In the genomic region with DNA sequence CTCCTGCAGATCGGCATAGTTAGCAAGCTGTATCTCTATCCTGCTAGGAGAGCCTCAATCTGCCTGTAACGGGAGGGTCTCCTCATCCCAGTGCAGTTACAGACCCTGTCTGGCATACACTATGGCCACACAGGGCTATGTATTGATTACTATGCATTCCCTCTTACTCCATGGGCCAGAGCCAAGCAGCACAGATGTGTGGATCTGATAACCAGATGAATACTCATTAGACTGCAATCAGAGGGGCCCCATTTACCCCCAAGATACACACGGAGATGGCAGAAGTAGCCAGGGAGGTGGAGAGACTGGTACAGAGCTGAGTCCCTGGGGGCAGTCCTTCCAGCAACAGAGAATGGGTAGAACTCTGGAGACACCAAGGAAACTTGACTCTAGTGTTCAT, we compare ENCODE assay signal across 19 mouse cellular contexts. TPM values are rescaled to one million over a fixed set of nuclear protein-coding genes. Genes with fewer than 3 reads are reported as not detected.
DNase-seq lines count a peak whose midpoint lies in the region; ATAC-seq and TF ChIP-seq lines count a peak whose summit lies in the region.
"Had no signal": no experiment of that assay in that cellular context is flagged by ENCODE, and none has a peak within 500 bp of the region (broad histone marks: within the 10 kb centered on the region; RNA-seq: fewer than 3 reads in every experiment).

No protein-coding gene starts in this region.

- no peaks in the 10 kb centered on the region for H3K9me3 ChIP-seq in heart, postnatal 0 days (replicated peaks; ENCODE audit: control insufficient read depth, low read length)
- no peaks in the 10 kb centered on the region for H3K9me3 ChIP-seq in midbrain, embryonic 10.5 days (replicated peaks)
- no peaks in the 10 kb centered on the region for H3K9me3 ChIP-seq in midbrain, embryonic 16.5 days (replicated peaks; ENCODE audit: control insufficient read depth, low read length, poor library complexity, severe bottlenecking)
- no peaks in the 10 kb centered on the region for H3K9me3 ChIP-seq in embryonic facial prominence, embryonic 10.5 days
- no peaks in the 10 kb centered on the region for H3K9me3 ChIP-seq in liver, embryonic 16.5 days (replicated peaks; ENCODE audit: control insufficient read depth, low read length)
- H3K9me3 ChIP-seq: embryonic facial prominence, embryonic 12.5 days; midbrain, embryonic 12.5 days had no signal

- no peak overlapping the region for H3K4me3 ChIP-seq in heart, postnatal 0 days (ENCODE audit: low read depth, low read length)
- no peak overlapping the region for H3K4me3 ChIP-seq in midbrain, embryonic 10.5 days
- no peak overlapping the region for H3K4me3 ChIP-seq in midbrain, embryonic 16.5 days (ENCODE audit: low read depth, low read length)
- H3K4me3 ChIP-seq in embryonic facial prominence, embryonic 10.5 days, result no peak overlapping the region
- H3K4me3 ChIP-seq in liver, embryonic 16.5 days (ENCODE audit: low read depth, low read length), result no peak overlapping the region
- H3K4me3 ChIP-seq: embryonic facial prominence, embryonic 12.5 days; midbrain, embryonic 12.5 days had no signal

- H3K9ac ChIP-seq in heart, postnatal 0 days (replicated peaks; ENCODE audit: low read depth, low read length), result no peak overlapping the region
- no peak overlapping the region for H3K9ac ChIP-seq in midbrain, embryonic 16.5 days (ENCODE audit: low read depth, low read length)
- no peak overlapping the region for H3K9ac ChIP-seq in liver, embryonic 16.5 days (ENCODE audit: low read depth, low read length)
- H3K9ac ChIP-seq: embryonic facial prominence, embryonic 12.5 days; forebrain, postnatal 0 days; midbrain, embryonic 12.5 days had no signal

- TF ChIP-seq EP300 in heart, postnatal 0 days (IDR thresholded peaks at IDR 0.05; ENCODE audit: low read depth), result no peak

- no peak for ATAC-seq in heart, postnatal 0 days (ENCODE audit: insufficient read depth, low read depth)
- no peak for ATAC-seq in midbrain, embryonic 16.5 days
- ATAC-seq in liver, embryonic 16.5 days (ENCODE audit: low read depth), result 0 out of 2 replicates have a peak, but pooled peaks have one; percentile 35
- ATAC-seq in megakaryocyte progenitor cell, adult 5-6 weeks (replicated peaks; ENCODE audit: poor library complexity), result no peak
- ATAC-seq: forebrain, postnatal 0 days; hindbrain, embryonic 16.5 days had no signal

- no peaks in the 10 kb centered on the region for H3K36me3 ChIP-seq in heart, postnatal 0 days (replicated peaks; ENCODE audit: control insufficient read depth, insufficient read depth, low read length)
- no peaks in the 10 kb centered on the region for H3K36me3 ChIP-seq in midbrain, embryonic 10.5 days
- no peaks in the 10 kb centered on the region for H3K36me3 ChIP-seq in midbrain, embryonic 16.5 days (ENCODE audit: control insufficient read depth, insufficient read depth, low read length)
- H3K36me3 ChIP-seq in embryonic facial prominence, embryonic 10.5 days (replicated peaks), result no peaks in the 10 kb centered on the region
- no peaks in the 10 kb centered on the region for H3K36me3 ChIP-seq in liver, embryonic 16.5 days (ENCODE audit: control insufficient read depth, insufficient read depth)
- H3K36me3 ChIP-seq: embryonic facial prominence, embryonic 12.5 days; midbrain, embryonic 12.5 days had no signal

- H3K4me1 ChIP-seq in heart, postnatal 0 days (ENCODE audit: control insufficient read depth, insufficient read depth), result peaks cover 25% of the 10 kb centered on the region
- peaks cover 38% of the 10 kb centered on the region for H3K4me1 ChIP-seq in midbrain, embryonic 10.5 days
- H3K4me1 ChIP-seq in midbrain, embryonic 16.5 days (ENCODE audit: control insufficient read depth, insufficient read depth, low read length), result peaks cover 15% of the 10 kb centered on the region
- peaks cover 53% of the 10 kb centered on the region for H3K4me1 ChIP-seq in embryonic facial prominence, embryonic 10.5 days
- H3K4me1 ChIP-seq in liver, embryonic 16.5 days (ENCODE audit: control insufficient read depth, low read depth, low read length), result peaks cover 26% of the 10 kb centered on the region

- H3K27ac ChIP-seq in heart, postnatal 0 days (ENCODE audit: low read depth), result peak overlapping the region; percentile 11; the same call in 1 of the 2 replicates
- peak overlapping the region; percentile 7; the same call in 1 of the 2 replicates for H3K27ac ChIP-seq in midbrain, embryonic 10.5 days (replicated peaks)
- H3K27ac ChIP-seq in midbrain, embryonic 16.5 days (ENCODE audit: low read length), result no peak overlapping the region
- peak overlapping the region; percentile 48 for H3K27ac ChIP-seq in embryonic facial prominence, embryonic 10.5 days (replicated peaks)
- no peak overlapping the region for H3K27ac ChIP-seq in liver, embryonic 16.5 days (ENCODE audit: low read length)
- H3K27ac ChIP-seq: embryonic facial prominence, embryonic 12.5 days; midbrain, embryonic 12.5 days had no signal

- no peak for TF ChIP-seq CTCF in heart, postnatal 0 days (IDR thresholded peaks at IDR 0.05; ENCODE audit: low read depth)

- H3K27me3 ChIP-seq in heart, postnatal 0 days (ENCODE audit: control insufficient read depth, insufficient read depth, low read length), result no peaks in the 10 kb centered on the region
- no peaks in the 10 kb centered on the region for H3K27me3 ChIP-seq in midbrain, embryonic 10.5 days (ENCODE audit: low read depth, poor library complexity, severe bottlenecking)
- H3K27me3 ChIP-seq in midbrain, embryonic 16.5 days (ENCODE audit: control insufficient read depth, insufficient read depth, low read depth, low read length), result no peaks in the 10 kb centered on the region
- H3K27me3 ChIP-seq in embryonic facial prominence, embryonic 10.5 days (replicated peaks; ENCODE audit: low read depth, poor library complexity, severe bottlenecking), result peaks cover 12% of the 10 kb centered on the region; the same call in 1 of the 2 replicates
- no peaks in the 10 kb centered on the region for H3K27me3 ChIP-seq in liver, embryonic 16.5 days (ENCODE audit: control insufficient read depth, insufficient read depth, low read depth, low read length)
- H3K27me3 ChIP-seq: midbrain, embryonic 12.5 days had no signal

- no peak for DNase-seq in heart, postnatal 0 days (ENCODE audit: low spot score)
- no peak for DNase-seq in heart, adult 11 months
- no peak for DNase-seq in midbrain, embryonic 10.5 days (ENCODE audit: low spot score)
- DNase-seq in embryonic facial prominence, embryonic 10.5 days (ENCODE audit: low spot score), result no peak
- no peak for DNase-seq in layer of hippocampus, adult 9-10 months (ENCODE audit: low spot score)
- DNase-seq: adrenal gland, adult 8-10 months; B cell, adult 2 months; cerebellum, adult 8-10 months; cerebellum, postnatal 36 days; forebrain, postnatal 0 days; kidney, adult 18-20 months; retina, postnatal 1 day; right cerebral cortex, postnatal 14 days had no signal

- H3K4me2 ChIP-seq in heart, postnatal 0 days (ENCODE audit: low read depth, low read length), result no peak overlapping the region
- no peak overlapping the region for H3K4me2 ChIP-seq in midbrain, embryonic 16.5 days (ENCODE audit: low read length)
- H3K4me2 ChIP-seq in liver, embryonic 16.5 days (ENCODE audit: low read depth, low read length), result peak overlapping the region; percentile 11; the same call in 1 of the 2 replicates
- H3K4me2 ChIP-seq: embryonic facial prominence, embryonic 12.5 days; midbrain, embryonic 12.5 days had no signal

- 53% methylated on average over 3 of the region's 3 CpGs for WGBS in heart, postnatal 0 days
- 82% methylated on average over 3 of the region's 3 CpGs for WGBS in midbrain, embryonic 10.5 days
- WGBS in midbrain, embryonic 16.5 days, result 71% methylated on average over 3 of the region's 3 CpGs
- WGBS in embryonic facial prominence, embryonic 10.5 days, result 52% methylated on average over 3 of the region's 3 CpGs
- WGBS in liver, embryonic 16.5 days (ENCODE audit: insufficient replicate concordance), result 29% methylated on average over 3 of the region's 3 CpGs

RNA-seq across cellular contexts. Expression of gene Selenon, which starts 50.6 kb away (rescaled TPM):
- total RNA-seq in heart, postnatal 0 days (2014; rRNA removed; ENCODE audit: low replicate concordance), result 18.2 and 30.5 TPM in 2 replicates
- 6.8 and 7.2 TPM in 2 replicates for polyA plus RNA-seq in heart, postnatal 0 days (2015; fragmentation: Nextera tagmentation; extraction: Ambion mirVana)
- 8.4 and 8.6 TPM in 2 replicates for polyA plus RNA-seq in midbrain, embryonic 10.5 days (2016; fragmentation: Nextera tagmentation; extraction: Ambion mirVana)
- 6.7 and 9.2 TPM in 2 replicates for polyA plus RNA-seq in midbrain, embryonic 16.5 days (2015; fragmentation: Nextera tagmentation; extraction: Ambion mirVana)
- 9.5 and 9.7 TPM in 2 replicates for polyA plus RNA-seq in embryonic facial prominence, embryonic 10.5 days (2016; fragmentation: Nextera tagmentation; extraction: Ambion mirVana)
- 1.3 TPM in 2 replicates for polyA plus RNA-seq in liver, embryonic 16.5 days (2015; fragmentation: Nextera tagmentation; extraction: Ambion mirVana)
- 31.0 and 32.8 TPM in 2 replicates for total RNA-seq in megakaryocyte progenitor cell, adult 5-6 weeks (2015)
- 6.0 and 7.0 TPM in 2 replicates for total RNA-seq in megakaryocyte progenitor cell, adult 5-6 weeks (2017)

Comparison
In these comparisons a context has a peak if more than half of its experiments do, and no peak if none do; other contexts are left out.
1. H3K27ac ChIP-seq: peak in heart, postnatal 0 days (single experiment), midbrain, embryonic 10.5 days (single experiment) and embryonic facial prominence, embryonic 10.5 days (single experiment); none in midbrain, embryonic 16.5 days (single experiment) and liver, embryonic 16.5 days (single experiment).